In the genomic region with DNA sequence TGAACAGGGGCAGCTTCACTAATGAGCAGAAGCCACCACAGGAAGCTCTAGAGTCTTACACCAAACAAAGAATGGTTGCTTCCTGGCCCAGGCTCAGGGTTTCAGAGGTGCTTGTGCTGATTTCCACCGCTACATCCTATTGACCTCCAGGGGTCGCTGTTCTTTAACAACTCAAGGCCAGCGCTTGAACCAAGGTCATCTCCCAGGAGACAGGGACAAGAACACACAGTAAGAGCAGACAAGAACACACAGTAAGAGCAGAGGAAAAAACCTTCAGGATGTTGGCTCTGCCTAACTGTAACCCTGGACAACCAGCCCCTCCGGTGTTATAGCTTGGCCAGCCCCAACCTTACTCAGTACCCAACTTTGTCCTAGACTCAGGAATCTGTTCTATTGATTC, we compare ENCODE assay signal across 8 mouse cellular contexts. TPM values are rescaled to one million over a fixed set of nuclear protein-coding genes. Genes with fewer than 3 reads are reported as not detected.
DNase-seq lines count a peak whose midpoint lies in the region; ATAC-seq lines count a peak whose summit lies in the region.

No protein-coding gene starts in this region.

- ATAC-seq in embryonic facial prominence, embryonic 11.5 days (replicated peaks; ENCODE audit: insufficient number of reproducible peaks, low FRiP score, low TSS enrichment, low read depth): 0 out of 2 replicates have a peak, but pooled peaks have one; percentile 55
- ATAC-seq in limb, embryonic 12.5 days (ENCODE audit: insufficient number of reproducible peaks, insufficient read depth, low FRiP score, low TSS enrichment, low read depth): no peak
- peak; percentile 80 for ATAC-seq in midbrain, embryonic 16.5 days

- H3K4me2 ChIP-seq in embryonic facial prominence, embryonic 11.5 days (ENCODE audit: low read depth, low read length): no peak overlapping the region
- no peak overlapping the region for H3K4me2 ChIP-seq in limb, embryonic 12.5 days
- no peak overlapping the region for H3K4me2 ChIP-seq in midbrain, embryonic 16.5 days (ENCODE audit: low read length)

- H3K4me3 ChIP-seq in embryonic facial prominence, embryonic 11.5 days (ENCODE audit: low read depth, low read length): no peak overlapping the region
- H3K4me3 ChIP-seq in limb, embryonic 12.5 days (replicated peaks): no peak overlapping the region
- no peak overlapping the region for H3K4me3 ChIP-seq in midbrain, embryonic 16.5 days (ENCODE audit: low read depth, low read length)

- H3K27me3 ChIP-seq in embryonic facial prominence, embryonic 11.5 days (ENCODE audit: control insufficient read depth, insufficient read depth, low read length): no peaks in the 10 kb centered on the region
- no peaks in the 10 kb centered on the region for H3K27me3 ChIP-seq in limb, embryonic 12.5 days
- H3K27me3 ChIP-seq in midbrain, embryonic 16.5 days (ENCODE audit: control insufficient read depth, insufficient read depth, low read depth, low read length): no peaks in the 10 kb centered on the region

- no peaks in the 10 kb centered on the region; the same call in 1 of the 2 replicates for H3K36me3 ChIP-seq in embryonic facial prominence, embryonic 11.5 days (replicated peaks; ENCODE audit: control insufficient read depth, insufficient read depth, low read depth, low read length)
- H3K36me3 ChIP-seq in limb, embryonic 12.5 days: peaks cover 27% of the 10 kb centered on the region
- H3K36me3 ChIP-seq in midbrain, embryonic 16.5 days (ENCODE audit: control insufficient read depth, insufficient read depth, low read length): no peaks in the 10 kb centered on the region; the same call in 1 of the 2 replicates

- no peak overlapping the region for H3K9ac ChIP-seq in embryonic facial prominence, embryonic 11.5 days (replicated peaks; ENCODE audit: low read length)
- no peak overlapping the region for H3K9ac ChIP-seq in limb, embryonic 12.5 days (replicated peaks)
- H3K9ac ChIP-seq in midbrain, embryonic 16.5 days (ENCODE audit: low read depth, low read length): no peak overlapping the region

- no peaks in the 10 kb centered on the region for H3K4me1 ChIP-seq in embryonic facial prominence, embryonic 11.5 days (ENCODE audit: control insufficient read depth, insufficient read depth, low read length)
- H3K4me1 ChIP-seq in limb, embryonic 12.5 days (replicated peaks): peaks cover 20% of the 10 kb centered on the region
- H3K4me1 ChIP-seq in midbrain, embryonic 16.5 days (ENCODE audit: control insufficient read depth, insufficient read depth, low read length): no peaks in the 10 kb centered on the region

- 5% methylated on average over 4 of the region's 4 CpGs for WGBS in embryonic facial prominence, embryonic 11.5 days
- WGBS in limb, embryonic 12.5 days: 12% methylated on average over 4 of the region's 4 CpGs
- 10% methylated on average over 4 of the region's 4 CpGs for WGBS in midbrain, embryonic 16.5 days

- no peaks in the 10 kb centered on the region for H3K9me3 ChIP-seq in embryonic facial prominence, embryonic 11.5 days (replicated peaks; ENCODE audit: control insufficient read depth, low read length)
- H3K9me3 ChIP-seq in limb, embryonic 12.5 days: no peaks in the 10 kb centered on the region
- H3K9me3 ChIP-seq in midbrain, embryonic 16.5 days (replicated peaks; ENCODE audit: control insufficient read depth, low read length, poor library complexity, severe bottlenecking): no peaks in the 10 kb centered on the region

- DNase-seq in B cell, adult 2 months: peak; percentile 76 to 79
- DNase-seq in adrenal gland, postnatal 10 days: peak; percentile 75
- peak; percentile 85 for DNase-seq in embryonic facial prominence, embryonic 11.5 days (ENCODE audit: low spot score)
- DNase-seq in heart, adult 8-10 months (ENCODE audit: low spot score): peak; percentile 83
- peak; percentile 50 for DNase-seq in kidney, adult 18-20 months
- peak; percentile 76 to 81 for DNase-seq in spleen, postnatal 36 days (ENCODE audit: low spot score in 2 of 2)

- no peak overlapping the region for H3K27ac ChIP-seq in embryonic facial prominence, embryonic 11.5 days (replicated peaks; ENCODE audit: low read depth, low read length)
- peak overlapping the region; percentile 79 for H3K27ac ChIP-seq in limb, embryonic 12.5 days
- no peak overlapping the region for H3K27ac ChIP-seq in midbrain, embryonic 16.5 days (ENCODE audit: low read length)

RNA-seq across cellular contexts. Expression of gene Pstpip1, which starts 14.5 kb away (rescaled TPM):
- 1 to 10 TPM; 3.6 to 4.9 TPM for total RNA-seq in adrenal gland, postnatal 10 days (2021)
- polyA plus RNA-seq in embryonic facial prominence, embryonic 11.5 days (2014; fragmentation: Nextera tagmentation; extraction: Ambion mirVana): 0.31 and 0.32 TPM in 2 replicates
- 1 to 10 TPM in 3 of 4 experiments, under 1 TPM in 1; 0.97 to 2.0 (median 1.1) TPM for total RNA-seq in heart, adult 8-10 months (2022)
- polyA plus RNA-seq in limb, embryonic 12.5 days (2016; fragmentation: Nextera tagmentation; extraction: Ambion mirVana): 1.0 and 1.5 TPM in 2 replicates
- polyA plus RNA-seq in midbrain, embryonic 16.5 days (2015; fragmentation: Nextera tagmentation; extraction: Ambion mirVana): 0.34 and 0.50 TPM in 2 replicates

RNA-seq across cellular contexts. Expression of gene Rcn2, which starts 33.6 kb away (rescaled TPM):
- total RNA-seq in adrenal gland, postnatal 10 days (2021): 10 to 100 TPM; 40.1 to 41.2 TPM
- polyA plus RNA-seq in embryonic facial prominence, embryonic 11.5 days (2014; fragmentation: Nextera tagmentation; extraction: Ambion mirVana): 361 and 370 TPM in 2 replicates
- total RNA-seq in heart, adult 8-10 months (2022): 10 to 100 TPM; 30.5 to 33.8 (median 31.8) TPM
- polyA plus RNA-seq in limb, embryonic 12.5 days (2016; fragmentation: Nextera tagmentation; extraction: Ambion mirVana): 313 and 324 TPM in 2 replicates
- polyA plus RNA-seq in midbrain, embryonic 16.5 days (2015; fragmentation: Nextera tagmentation; extraction: Ambion mirVana): 292 and 305 TPM in 2 replicates
